Mouse (Mus musculus): ENCODE measurements at regions not wholly inside any gene's neighbourhood (a gene's known extent, or its start where the extent isn't known, plus 50 kb on each side); places are given as distances from the start of the nearest gene placed in this dataset.

GRCm38 (mm10) chr10:9204096-9204495, 318.2 kb upstream of the Sash1 start:
- no peak for DNase-seq (ENCODE audit: low spot score)
- intact Hi-C loops (cut with DNase I) = no loop called here

- no peak for DNase-seq (ENCODE audit: low spot score)
- intact Hi-C loops (cut with DNase I) = no loop called here
Observed at GRCm38 (mm10) chr10:9203323-9203722, 317.5 kb upstream of the Sash1 start.

- no peak for DNase-seq (ENCODE audit: low spot score)
Observed at GRCm38 (mm10) chr10:9202922-9203321, 317.1 kb upstream of the Sash1 start.

GRCm38 (mm10) chr10:9174997-9175396, 289.1 kb upstream of the Sash1 start:
- intact Hi-C loops (cut with DNase I) = no loop called here
- DNase-seq (ENCODE audit: low spot score) = no peak

More at GRCm38 (mm10) chr10:9202922-9203321, 317.1 kb upstream of the Sash1 start:
- intact Hi-C loops (cut with DNase I) = no loop called here

GRCm38 (mm10) chr10:9173509-9173908, 287.6 kb upstream of the Sash1 start:
- DNase-seq (ENCODE audit: low spot score) = no peak
- intact Hi-C loops (cut with DNase I) = no loop called here

GRCm38 (mm10) chr10:9168725-9169124, 282.9 kb upstream of the Sash1 start:
- no peak for DNase-seq (ENCODE audit: low spot score)
- intact Hi-C loops (cut with DNase I) = no loop called here

GRCm38 (mm10) chr10:9166017-9166416, 280.1 kb upstream of the Sash1 start:
- no peak for DNase-seq (ENCODE audit: low spot score)
- intact Hi-C loops (cut with DNase I) = no loop called here

GRCm38 (mm10) chr10:9165598-9165997, 279.7 kb upstream of the Sash1 start:
- DNase-seq (ENCODE audit: low spot score) = no peak
- intact Hi-C loops (cut with DNase I) = no loop called here

- intact Hi-C loops (cut with DNase I) = no loop called here
- DNase-seq (ENCODE audit: low spot score) = no peak
Observed at GRCm38 (mm10) chr10:9164333-9164732, 278.5 kb upstream of the Sash1 start.

- DNase-seq (ENCODE audit: low spot score) = no peak
- intact Hi-C loops (cut with DNase I) = no loop called here
Observed at GRCm38 (mm10) chr10:9161597-9161996, 275.7 kb upstream of the Sash1 start.

GRCm38 (mm10) chr10:9157299-9158215, 271.7 kb upstream of the Sash1 start:
- intact Hi-C loops (cut with DNase I) = no loop called here
- DNase-seq (ENCODE audit: low spot score) = no peak

- intact Hi-C loops (cut with DNase I) = no loop called here
- no peak for DNase-seq (ENCODE audit: low spot score)
Observed at GRCm38 (mm10) chr10:9136099-9136498, 250.2 kb upstream of the Sash1 start.

GRCm38 (mm10) chr10:9134293-9135021, 248.6 kb upstream of the Sash1 start:
- intact Hi-C loops (cut with DNase I) = no loop called here
- no peak for DNase-seq (ENCODE audit: low spot score)

- DNase-seq (ENCODE audit: low spot score) = no peak
- intact Hi-C loops (cut with DNase I) = no loop called here
Observed at GRCm38 (mm10) chr10:9130061-9130460, 244.2 kb upstream of the Sash1 start.

- DNase-seq (ENCODE audit: low spot score) = no peak
- intact Hi-C loops (cut with DNase I) = no loop called here
Observed at GRCm38 (mm10) chr10:9119249-9119648, 233.4 kb upstream of the Sash1 start.

GRCm38 (mm10) chr10:9117648-9118551, 232.0 kb upstream of the Sash1 start:
- no peak for DNase-seq (ENCODE audit: low spot score)
- intact Hi-C loops (cut with DNase I) = no loop called here

- no peak for DNase-seq (ENCODE audit: low spot score)
- intact Hi-C loops (cut with DNase I) = no loop called here
Observed at GRCm38 (mm10) chr10:9117134-9117533, 231.3 kb upstream of the Sash1 start.

GRCm38 (mm10) chr10:9113706-9114105, 227.8 kb upstream of the Sash1 start:
- intact Hi-C loops (cut with DNase I) = no loop called here
- DNase-seq (ENCODE audit: low spot score) = no peak

- no peak for DNase-seq (ENCODE audit: low spot score)
- intact Hi-C loops (cut with DNase I) = no loop called here
Observed at GRCm38 (mm10) chr10:9111051-9111450, 225.2 kb upstream of the Sash1 start.

- intact Hi-C loops (cut with DNase I) = no loop called here
- no peak for DNase-seq (ENCODE audit: low spot score)
Observed at GRCm38 (mm10) chr10:9096207-9096606, 210.3 kb upstream of the Sash1 start.

Measured in heart, postnatal 25 days (tissue).